ENCODE assay signal across 8 mouse cellular contexts in genomic region chr14:36866966-36867700, GRCm38 (mm10).
DNase-seq lines count a peak whose midpoint lies in the region; ATAC-seq and TF ChIP-seq lines count a peak whose summit lies in the region.

No protein-coding gene starts in this region.

- no peak; the same call in 1 of the 2 replicates for ATAC-seq in forebrain, embryonic 11.5 days (replicated peaks; ENCODE audit: low FRiP score)
- ATAC-seq in forebrain, embryonic 13.5 days: no peak
- no peak for ATAC-seq in G1E (ENCODE audit: extremely low read depth, insufficient number of reproducible peaks, low FRiP score, poor library complexity, severe bottlenecking)

- no peaks in the 10 kb centered on the region for H3K4me1 ChIP-seq in forebrain, embryonic 11.5 days (replicated peaks; ENCODE audit: control insufficient read depth, insufficient read depth, low read length)
- H3K4me1 ChIP-seq in forebrain, embryonic 13.5 days: peaks cover 7% of the 10 kb centered on the region; the same call in 1 of the 2 replicates
- peaks cover 4% of the 10 kb centered on the region for H3K4me1 ChIP-seq in G1E (ENCODE audit: insufficient read depth, low read depth, low read length)

- H3K36me3 ChIP-seq in forebrain, embryonic 11.5 days (ENCODE audit: control insufficient read depth, insufficient read depth, low read length): no peaks in the 10 kb centered on the region
- H3K36me3 ChIP-seq in forebrain, embryonic 13.5 days (ENCODE audit: poor library complexity, severe bottlenecking): no peaks in the 10 kb centered on the region
- no peaks in the 10 kb centered on the region for H3K36me3 ChIP-seq in G1E (replicated peaks)

- H3K4me2 ChIP-seq in forebrain, embryonic 11.5 days (ENCODE audit: low read depth, low read length, severe bottlenecking): no peak overlapping the region
- no peak overlapping the region for H3K4me2 ChIP-seq in forebrain, embryonic 13.5 days

- no peak overlapping the region for H3K4me3 ChIP-seq in forebrain, embryonic 11.5 days (ENCODE audit: low read depth, low read length)
- no peak overlapping the region for H3K4me3 ChIP-seq in forebrain, embryonic 13.5 days
- no peak overlapping the region for H3K4me3 ChIP-seq in G1E (ENCODE audit: low read depth, low read length)

- 21% methylated on average over 6 of the region's 6 CpGs for WGBS in forebrain, embryonic 11.5 days
- 19% methylated on average over 6 of the region's 6 CpGs for WGBS in forebrain, embryonic 13.5 days
- 17% methylated on average over 6 of the region's 6 CpGs for WGBS in large intestine, adult 2 months

- no peak overlapping the region for H3K27ac ChIP-seq in forebrain, embryonic 11.5 days (ENCODE audit: low read depth, low read length)
- no peak overlapping the region for H3K27ac ChIP-seq in forebrain, embryonic 13.5 days

- no peaks in the 10 kb centered on the region for H3K9me3 ChIP-seq in forebrain, embryonic 11.5 days (ENCODE audit: control insufficient read depth, low read length)
- H3K9me3 ChIP-seq in forebrain, embryonic 13.5 days (replicated peaks): no peaks in the 10 kb centered on the region
- no peaks in the 10 kb centered on the region for H3K9me3 ChIP-seq in G1E (replicated peaks)

- no peak; the same call in 1 of the 2 replicates for TF ChIP-seq CTCF in G1E (IDR thresholded peaks at IDR 0.05; ENCODE audit: low read depth, low read length)

- H3K27me3 ChIP-seq in forebrain, embryonic 11.5 days (ENCODE audit: control insufficient read depth, insufficient read depth, low read length): no peaks in the 10 kb centered on the region
- no peaks in the 10 kb centered on the region for H3K27me3 ChIP-seq in forebrain, embryonic 13.5 days
- H3K27me3 ChIP-seq in G1E (ENCODE audit: insufficient read depth, low read length): no peaks in the 10 kb centered on the region

- DNase-seq in forebrain, embryonic 11.5 days (ENCODE audit: low spot score): peak; percentile 58
- DNase-seq in G1E (ENCODE audit: low spot score): peak; percentile 4
- DNase-seq in cerebellum, adult 11-12 months: peak; percentile 13
- DNase-seq in frontal cortex, adult 2 months (ENCODE audit: extremely low spot score in 1 of 2, low spot score in 1 of 2): peak; percentile 32 to 91
- peak; percentile 58 for DNase-seq in large intestine, adult 2 months (ENCODE audit: low read depth, low spot score)
- peak; percentile 76 for DNase-seq in lung, postnatal 10 days
- DNase-seq in spleen, postnatal 10 days (ENCODE audit: low spot score in 2 of 2): peak; percentile 23 to 71

- no peak overlapping the region for H3K9ac ChIP-seq in forebrain, embryonic 11.5 days (ENCODE audit: low read length)
- H3K9ac ChIP-seq in forebrain, embryonic 13.5 days: no peak overlapping the region

Comparison
In these comparisons a context has a peak if more than half of its experiments do, and no peak if none do; other contexts are left out.
1. DNase-seq: peak in every context shown above with its lines; median percentile 76 in lung, postnatal 10 days; 62 in frontal cortex, adult 2 months; 58 in forebrain, embryonic 11.5 days; 58 in large intestine, adult 2 months; 47 in spleen, postnatal 10 days; 13 in cerebellum, adult 11-12 months; 4 in G1E.